Mouse (Mus musculus) MEL (cell line): ENCODE results near the gene Prmt9. TPM values are rescaled to one million over a fixed set of nuclear protein-coding genes. Genes with fewer than 3 reads are reported as not detected.

Experiments used
- DNase-seq: peaks from one replicate; pipeline ENCODE4 v3.0.0; 2011; ENCODE audit warnings: low read depth, low spot score
- H3K27ac ChIP-seq: 2 replicates; pipeline ENCODE4 v1.5.1; 2012; ENCODE audit warnings: low read depth, mild to moderate bottlenecking, control low read depth, low read length, moderate library complexity; ENCODE audit not compliant: control insufficient read depth
- H3K27me3 ChIP-seq, 2 experiments: fragments of 150-350 bp in 1 of 2; sonication (generic) in 1 of 2; 2 replicates each; pipeline ENCODE4 v1.6.1; 2012; ENCODE audit warnings: low read length in 2 of 2, mild to moderate bottlenecking in 2 of 2, improper control_type of control experiment in 1 of 2, moderate library complexity in 1 of 2; ENCODE audit not compliant: insufficient read depth in 2 of 2, control insufficient read depth in 1 of 2
- H3K36me3 ChIP-seq, 2 experiments: 2 replicates each; pipeline ENCODE4 v1.6.1; 2012 to 2014; ENCODE audit warnings: low read length in 2 of 2, improper control_type of control experiment in 1 of 2, inconsistent platforms in 1 of 2, mild to moderate bottlenecking in 1 of 2; ENCODE audit not compliant: insufficient read depth in 2 of 2, control insufficient read depth in 1 of 2
- H3K4me1 ChIP-seq, 2 experiments: fragments of 150-350 bp in 1 of 2; sonication (generic) in 1 of 2; 2 replicates each; pipeline ENCODE4 v1.6.1; 2012; ENCODE audit warnings: low read length in 2 of 2, improper control_type of control experiment in 1 of 2, mild to moderate bottlenecking in 1 of 2; ENCODE audit not compliant: insufficient read depth in 2 of 2, control insufficient read depth in 1 of 2
- H3K4me3 ChIP-seq, 2 experiments: fragments of 150-350 bp in 1 of 2; sonication (generic) in 1 of 2; 2 replicates each; pipeline ENCODE4 v1.5.1; 2012; ENCODE audit warnings: low read depth in 2 of 2, low read length in 2 of 2, mild to moderate bottlenecking in 2 of 2, moderate library complexity in 2 of 2, control low read depth in 1 of 2, improper control_type of control experiment in 1 of 2; ENCODE audit not compliant: control insufficient read depth in 1 of 2, insufficient read depth in 1 of 2
- H3K79me2 ChIP-seq: 2 replicates; pipeline ENCODE4 v1.6.1; 2012; ENCODE audit warnings: mild to moderate bottlenecking, low read length, moderate library complexity; ENCODE audit not compliant: control insufficient read depth, poor library complexity, insufficient read depth
- H3K9ac ChIP-seq: 2 replicates; pipeline ENCODE4 v1.6.1; 2012; ENCODE audit warnings: low read depth, mild to moderate bottlenecking, control low read depth, low read length, moderate library complexity; ENCODE audit not compliant: control insufficient read depth, poor library complexity, severe bottlenecking
- H3K9me3 ChIP-seq: fragments of 150-350 bp; sonication (generic); replicated peaks from 2 replicates; pipeline ENCODE4 v1.6.1; 2012; ENCODE audit warnings: mild to moderate bottlenecking, low read length, improper control_type of control experiment, moderate library complexity; ENCODE audit not compliant: insufficient read depth
- BHLHE40 ChIP-seq: IDR thresholded peaks from 2 replicates; pipeline ENCODE4 v1.6.1; 2012; ENCODE audit warnings: low read depth, mild to moderate bottlenecking, inconsistent platforms, low read length, improper control_type of control experiment, borderline replicate concordance
- CHD1 ChIP-seq: IDR thresholded peaks from 2 replicates; pipeline ENCODE4 v1.6.1; 2012; ENCODE audit warnings: low read depth, mild to moderate bottlenecking, inconsistent platforms, low read length, improper control_type of control experiment
- E2F4 ChIP-seq: IDR thresholded peaks from 2 replicates; pipeline ENCODE4 v1.6.1; 2011; ENCODE audit warnings: low read depth, low read length, improper control_type of control experiment, borderline replicate concordance
- ELF1 ChIP-seq: IDR thresholded peaks from 2 replicates; pipeline ENCODE4 v1.6.1; 2014; ENCODE audit warnings: low read depth, mild to moderate bottlenecking, inconsistent platforms, low read length, improper control_type of control experiment, moderate library complexity
- EP300 ChIP-seq, 2 experiments: IDR thresholded peaks; 2 replicates each; pipeline ENCODE4 v1.6.1; 2011; ENCODE audit warnings: improper control_type of control experiment in 2 of 2, low read length in 2 of 2, low read depth in 1 of 2, mild to moderate bottlenecking in 1 of 2
- GATA1 ChIP-seq: IDR thresholded peaks from 2 replicates; pipeline ENCODE4 v1.6.1; 2011; ENCODE audit warnings: low read depth, low read length, improper control_type of control experiment
- HCFC1 ChIP-seq: IDR thresholded peaks from 2 replicates; pipeline ENCODE4 v1.6.1; 2012; ENCODE audit warnings: low read depth, mild to moderate bottlenecking, inconsistent platforms, low read length, improper control_type of control experiment, moderate library complexity
- JUND ChIP-seq: IDR thresholded peaks from 2 replicates; pipeline ENCODE4 v1.6.1; 2011; ENCODE audit warnings: low read depth, mild to moderate bottlenecking, improper control_type of control experiment, low read length
- MAFK ChIP-seq: IDR thresholded peaks from 2 replicates; pipeline ENCODE4 v1.6.1; 2011; ENCODE audit warnings: low read depth, mild to moderate bottlenecking, low read length, improper control_type of control experiment, borderline replicate concordance
- MAX ChIP-seq: IDR thresholded peaks from 2 replicates; pipeline ENCODE4 v1.6.1; 2011; ENCODE audit warnings: low read length, improper control_type of control experiment
- MXI1 ChIP-seq: IDR thresholded peaks from 2 replicates; pipeline ENCODE4 v1.6.1; 2011; ENCODE audit warnings: mild to moderate bottlenecking, low read depth, low read length, improper control_type of control experiment
- MYB ChIP-seq: IDR thresholded peaks from 2 replicates; pipeline ENCODE4 v1.6.1; 2011; ENCODE audit warnings: mild to moderate bottlenecking, low read depth, low read length, improper control_type of control experiment
- MYC ChIP-seq: IDR thresholded peaks from 2 replicates; pipeline ENCODE4 v1.6.1; 2011; ENCODE audit warnings: low read depth, mild to moderate bottlenecking, low read length, improper control_type of control experiment, moderate library complexity
- NELFE ChIP-seq: IDR thresholded peaks from 2 replicates; pipeline ENCODE4 v1.6.1; 2011; ENCODE audit warnings: low read depth, low read length, improper control_type of control experiment
- POLR2A ChIP-seq, 2 experiments: IDR thresholded peaks; 2 replicates each; pipeline ENCODE4 v1.6.1; 2011 to 2012; ENCODE audit warnings: low read length in 2 of 2, mild to moderate bottlenecking in 2 of 2, control low read depth in 1 of 2, improper control_type of control experiment in 1 of 2, low read depth in 1 of 2, moderate library complexity in 1 of 2; ENCODE audit not compliant: control insufficient read depth in 1 of 2, insufficient read depth in 1 of 2, poor library complexity in 1 of 2
- RAD21 ChIP-seq: IDR thresholded peaks from 2 replicates; pipeline ENCODE4 v1.6.1; 2011; ENCODE audit warnings: mild to moderate bottlenecking, low read depth, low read length, improper control_type of control experiment
- SIN3A ChIP-seq: IDR thresholded peaks from 2 replicates; pipeline ENCODE4 v1.6.1; 2012; ENCODE audit warnings: low read length, improper control_type of control experiment, inconsistent platforms
- SMC3 ChIP-seq: IDR thresholded peaks from 2 replicates; pipeline ENCODE4 v1.6.1; 2011; ENCODE audit warnings: low read depth, low read length, improper control_type of control experiment
- TAL1 ChIP-seq: IDR thresholded peaks from 2 replicates; pipeline ENCODE4 v1.6.1; 2012; ENCODE audit warnings: mild to moderate bottlenecking, inconsistent platforms, low read length, moderate library complexity, mixed read lengths
- TBP ChIP-seq: IDR thresholded peaks from 2 replicates; pipeline ENCODE4 v1.8.0; 2011; ENCODE audit warnings: low read depth, low read length, improper control_type of control experiment
- UBTF ChIP-seq: IDR thresholded peaks from 2 replicates; pipeline ENCODE4 v1.6.1; 2012; ENCODE audit warnings: low read depth, mild to moderate bottlenecking, inconsistent platforms, low read length, improper control_type of control experiment, moderate library complexity, borderline replicate concordance; ENCODE audit not compliant: insufficient read depth
- USF2 ChIP-seq, 2 experiments: IDR thresholded peaks; 2 replicates each; pipeline ENCODE4 v1.6.1; 2011 to 2012; ENCODE audit warnings: improper control_type of control experiment in 2 of 2, low read length in 2 of 2, borderline replicate concordance in 1 of 2, inconsistent platforms in 1 of 2, low read depth in 1 of 2, mild to moderate bottlenecking in 1 of 2; ENCODE audit not compliant: insufficient read depth in 1 of 2
- ZC3H11A ChIP-seq: IDR thresholded peaks from 2 replicates; pipeline ENCODE4 v1.6.1; 2012; ENCODE audit warnings: low read depth, mild to moderate bottlenecking, inconsistent platforms, low read length, improper control_type of control experiment
- ZKSCAN1 ChIP-seq: IDR thresholded peaks from 2 replicates; pipeline ENCODE4 v1.6.1; 2012; ENCODE audit warnings: low read depth, mild to moderate bottlenecking, inconsistent platforms, low read length, improper control_type of control experiment, moderate library complexity
- ZMIZ1 ChIP-seq: IDR thresholded peaks from 2 replicates; pipeline ENCODE4 v1.6.1; 2012; ENCODE audit warnings: low read depth, mild to moderate bottlenecking, inconsistent platforms, low read length, improper control_type of control experiment, moderate library complexity
- ZNF384 ChIP-seq: IDR thresholded peaks from 2 replicates; pipeline ENCODE4 v1.6.1; 2012; ENCODE audit warnings: low read depth, mild to moderate bottlenecking, inconsistent platforms, low read length, improper control_type of control experiment
- polyA plus RNA-seq, 2 experiments: library from polyadenylated mRNA; stranded (reverse) in 1 of 2; unstranded in 1 of 2; fragments of >175 nt in 1 of 2; fragments of >200 nt in 1 of 2; gene quantifications; 2 replicates each; pipeline versions ENCODE4 v1.2.1 to v1.2.4; 2012; ENCODE audit warnings: low replicate concordance in 2 of 2, low read depth in 1 of 2; ENCODE audit not compliant: insufficient read length in 2 of 2, insufficient read depth in 1 of 2, missing spikeins in 1 of 2
- total RNA-seq: library from RNA; depleted of rRNA; stranded (reverse); fragments of 300-350 nt; gene quantifications from 2 replicates; pipeline ENCODE4 v1.2.3, GENCODE M21; 2012

Prmt9 gene
- total and polyA plus RNA-seq, 3 experiments = 16.0 to 54.2 (median 18.6) TPM

DNA sequence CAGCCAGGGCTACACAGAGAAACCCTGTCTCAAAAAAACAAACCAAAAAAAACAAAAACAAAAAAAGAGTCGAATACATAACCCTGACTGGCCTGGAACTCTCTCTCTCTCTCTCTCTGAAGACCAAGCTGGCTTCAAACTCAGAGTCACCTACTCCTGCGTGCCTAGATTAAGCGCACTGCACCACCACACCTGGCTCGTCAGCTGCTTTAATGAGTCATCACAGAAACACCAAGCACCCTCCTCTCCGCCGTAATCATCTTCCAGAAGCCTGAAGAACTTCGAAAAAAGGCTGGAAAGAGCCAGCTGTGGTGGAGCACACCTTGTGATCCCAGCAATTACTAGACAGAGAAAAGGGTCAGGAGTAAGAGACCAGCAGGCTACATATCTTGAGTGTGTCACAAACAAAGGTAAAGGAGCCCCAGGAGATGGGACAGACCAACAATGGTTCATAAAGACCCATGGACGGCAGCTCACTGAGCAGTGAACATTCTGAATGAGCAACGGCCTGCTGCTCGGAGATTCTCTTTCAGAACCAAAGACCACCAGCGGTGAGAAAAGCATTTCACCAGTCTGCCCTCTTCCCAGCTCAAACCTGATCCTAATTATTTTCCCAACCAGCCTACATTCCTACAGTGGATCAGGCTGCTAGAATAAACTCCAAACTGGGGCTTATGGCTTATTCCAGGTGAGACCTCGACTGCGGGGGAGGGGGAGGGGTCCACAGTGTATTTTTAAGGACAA is 37.3 kb upstream of the Prmt9 start:
- Histone ChIP-seq H3K9ac (no peak overlapping the region), H3K4me3 (no peak overlapping the region), H3K4me1 (peaks cover 0 to 22% of the 10 kb centered on the region in 2 experiments; a peak in 3 of 4 replicates), H3K27me3 (no peaks in the 10 kb centered on the region), H3K36me3 (peaks cover 0 to 18% of the 10 kb centered on the region in 2 experiments; a peak in 2 of 4 replicates), H3K9me3 (no peaks in the 10 kb centered on the region), H3K79me2 (peaks cover 58% of the 10 kb centered on the region), H3K27ac (no peak overlapping the region)
- TF ChIP-seq ZC3H11A (no peak), MYB (no peak), SMC3 (no peak), E2F4 (no peak), NELFE (no peak), ELF1 (no peak), MXI1 (no peak), BHLHE40 (no peak), MAX (no peak), MAFK (no peak), GATA1 (no peak)
- DNase-seq = no peak

DNA sequence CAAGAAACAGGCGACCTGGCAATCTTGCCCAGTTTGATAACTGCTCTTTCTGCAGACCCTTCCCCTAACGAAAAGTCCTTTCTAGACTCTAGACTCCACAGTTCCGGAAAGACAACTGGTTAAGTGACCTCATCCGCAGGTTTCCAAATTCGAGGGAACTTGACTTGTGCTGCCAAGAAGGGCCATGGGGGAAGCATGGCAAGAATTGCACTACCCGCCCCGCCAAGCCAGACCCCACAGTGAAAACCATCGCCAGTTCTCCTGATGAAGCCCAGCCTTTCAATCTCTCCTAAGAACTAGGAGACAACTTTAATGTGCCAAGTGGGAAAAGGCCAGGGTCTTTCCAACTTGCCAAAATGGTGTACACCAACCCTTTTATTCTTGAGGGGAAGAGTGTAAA is 34.0 kb upstream of the Prmt9 start:
- Histone ChIP-seq H3K36me3 (peaks cover 0 to 13% of the 10 kb centered on the region in 2 experiments; a peak in 2 of 4 replicates), H3K27ac (no peak overlapping the region), H3K4me1 (peaks cover 0 to 21% of the 10 kb centered on the region in 2 experiments; a peak in 2 of 4 replicates), H3K9me3 (no peaks in the 10 kb centered on the region), H3K4me3 (no peak overlapping the region), H3K27me3 (no peaks in the 10 kb centered on the region), H3K79me2 (peaks cover 60% of the 10 kb centered on the region), H3K9ac (no peak overlapping the region)
- TF ChIP-seq ELF1 (no peak), JUND (no peak), CHD1 (no peak), HCFC1 (no peak), ZMIZ1 (no peak), ZKSCAN1 (no peak), MAX (no peak), BHLHE40 (no peak), MYC (no peak), SIN3A (no peak), EP300 (IDR thresholded peaks at IDR 0.05; ENCODE audit: low read depth in 1 of 2, low read length in 2 of 2) (no peak), UBTF (no peak), USF2 (IDR thresholded peaks at IDR 0.05; ENCODE audit: borderline replicate concordance in 1 of 2, insufficient read depth in 1 of 2, low read depth in 1 of 2, low read length in 2 of 2) (no peak), SMC3 (no peak), TBP (no peak), ZNF384 (no peak), TAL1 (no peak), POLR2A (IDR thresholded peaks at IDR 0.05; ENCODE audit: control insufficient read depth in 1 of 2, insufficient read depth in 1 of 2, low read depth in 1 of 2, low read length in 2 of 2, poor library complexity in 1 of 2) (no peak), ZC3H11A (no peak), RAD21 (no peak)
- no peak for DNase-seq
